Mouse (Mus musculus) kidney, embryonic 15.5 days (tissue): ENCODE data around the gene Naa20. TPM values are rescaled to one million over a fixed set of nuclear protein-coding genes. Genes with fewer than 3 reads are reported as not detected.
"Not testable (repeated sequence)": the region's sequence is repeated elsewhere in the genome, so short reads cannot be mapped to it uniquely, and the experiment has no call there.

Experiments used
- ATAC-seq: fragments of 200-750 bp; cut with Nextera tagmentation; replicated peaks from 2 replicates; pipeline ENCODE4 v1.8.0; 2017; ENCODE audit warnings: moderate TSS enrichment; ENCODE audit not compliant: low FRiP score
- H3K27ac ChIP-seq: fragments of 300-500 bp; sonication (generic); 2 replicates; pipeline ENCODE4 v1.5.1; 2015; ENCODE audit warnings: mild to moderate bottlenecking, inconsistent platforms
- H3K27me3 ChIP-seq: fragments of 300-500 bp; sonication (generic); 2 replicates; pipeline ENCODE4 v1.6.1; 2015; ENCODE audit warnings: inconsistent platforms
- H3K36me3 ChIP-seq: fragments of 300-500 bp; sonication (generic); 2 replicates; pipeline ENCODE4 v1.6.1; 2015; ENCODE audit warnings: inconsistent platforms
- H3K4me1 ChIP-seq: fragments of 300-500 bp; sonication (generic); 2 replicates; pipeline ENCODE4 v1.6.1; 2015; ENCODE audit warnings: inconsistent platforms
- H3K4me2 ChIP-seq: fragments of 300-500 bp; sonication (generic); 2 replicates; pipeline ENCODE4 v1.6.1; 2015; ENCODE audit warnings: moderate library complexity, mild to moderate bottlenecking, inconsistent platforms
- H3K4me3 ChIP-seq: fragments of 300-500 bp; sonication (generic); replicated peaks from 2 replicates; pipeline ENCODE4 v1.5.1; 2015; ENCODE audit warnings: mild to moderate bottlenecking, inconsistent platforms
- H3K9ac ChIP-seq: fragments of 300-500 bp; sonication (generic); 2 replicates; pipeline ENCODE4 v1.6.1; 2015; ENCODE audit warnings: mild to moderate bottlenecking, inconsistent platforms
- H3K9me3 ChIP-seq: fragments of 300-500 bp; sonication (generic); replicated peaks from 2 replicates; pipeline ENCODE4 v1.6.1; 2016; ENCODE audit warnings: inconsistent platforms
- WGBS: fragments of 180-500 bp; shearing (Covaris S2); methylation state at CpG from one replicate; pipeline ENCODE4 v1.1.7; 2015; ENCODE audit warnings: mixed read lengths; 5-methylcytosine and 5-hydroxymethylcytosine counted together
- polyA plus RNA-seq: library from polyadenylated mRNA; unstranded; fragments of >200 nt; fragmentation: Nextera tagmentation; extraction: Ambion mirVana; gene quantifications from 2 replicates; pipeline ENCODE4 v1.2.1, GENCODE M21; 2015

The Naa20 gene
- polyA plus RNA-seq, 1 experiment from 2014 or later, result 163 TPM

GRCm38 (mm10) chr2:145888766-145889480, 13.0 kb upstream of the Naa20 start:
- H3K4me1 ChIP-seq, result peaks cover 36% of the 10 kb centered on the region
- no peak overlapping the region for H3K9ac ChIP-seq
- H3K27ac ChIP-seq, result peak overlapping the region; percentile 85
- no peak overlapping the region for H3K4me2 ChIP-seq
- H3K9me3 ChIP-seq, result no peaks in the 10 kb centered on the region
- peak; percentile 19; the same call in 1 of the 2 replicates for ATAC-seq
- no peak overlapping the region for H3K4me3 ChIP-seq
- peaks cover 31% of the 10 kb centered on the region; the same call in 1 of the 2 replicates for H3K36me3 ChIP-seq
- 42% methylated on average over 6 of the region's 6 CpGs for WGBS
- H3K27me3 ChIP-seq, result no peaks in the 10 kb centered on the region

GRCm38 (mm10) chr2:145890571-145890970, 11.3 kb upstream of the Naa20 start:
- peaks cover 20% of the 10 kb centered on the region; the same call in 1 of the 2 replicates for H3K36me3 ChIP-seq
- 89% methylated on average over 2 of the region's 2 CpGs for WGBS
- no peak overlapping the region for H3K9ac ChIP-seq
- H3K27ac ChIP-seq, result no peak overlapping the region
- no peak overlapping the region for H3K4me3 ChIP-seq
- H3K4me1 ChIP-seq, result peaks cover 19% of the 10 kb centered on the region
- no peak for ATAC-seq
- no peaks in the 10 kb centered on the region for H3K9me3 ChIP-seq
- H3K27me3 ChIP-seq, result no peaks in the 10 kb centered on the region
- H3K4me2 ChIP-seq, result no peak overlapping the region

- no peaks in the 10 kb centered on the region for H3K36me3 ChIP-seq
- no peak for ATAC-seq
- over 99% methylated on average over 6 of the region's 6 CpGs for WGBS
- no peak overlapping the region for H3K4me2 ChIP-seq
- H3K4me3 ChIP-seq, result no peak overlapping the region
- H3K27ac ChIP-seq, result no peak overlapping the region
- no peak overlapping the region for H3K9ac ChIP-seq
- peaks cover 2% of the 10 kb centered on the region; the same call in 1 of the 2 replicates for H3K4me1 ChIP-seq
- no peaks in the 10 kb centered on the region for H3K9me3 ChIP-seq
- H3K27me3 ChIP-seq, result no peaks in the 10 kb centered on the region
Measured at GRCm38 (mm10) chr2:145893756-145894155, 8.1 kb upstream of the Naa20 start.

- ATAC-seq, result no peak
- H3K4me2 ChIP-seq, result no peak overlapping the region
- no peaks in the 10 kb centered on the region for H3K9me3 ChIP-seq
- H3K4me1 ChIP-seq, result no peaks in the 10 kb centered on the region
- H3K27ac ChIP-seq, result no peak overlapping the region
- H3K9ac ChIP-seq, result no peak overlapping the region
- WGBS, result 73% methylated on average over 9 of the region's 9 CpGs
- no peaks in the 10 kb centered on the region for H3K27me3 ChIP-seq
- no peaks in the 10 kb centered on the region for H3K36me3 ChIP-seq
- H3K4me3 ChIP-seq, result no peak overlapping the region
Measured at GRCm38 (mm10) chr2:145898106-145898505, 3.8 kb upstream of the Naa20 start.

- ATAC-seq, H3K9me3 ChIP-seq, H3K27ac ChIP-seq, H3K4me3 ChIP-seq, H3K36me3 ChIP-seq, H3K4me2 ChIP-seq, H3K9ac ChIP-seq, H3K27me3 ChIP-seq: not testable (repeated sequence)
- H3K4me1 ChIP-seq, result peaks cover 15% of the 10 kb centered on the region
- WGBS, result 73% methylated on average over 8 of the region's 8 CpGs
Measured at GRCm38 (mm10) chr2:145900318-145900717, 1.6 kb upstream of the Naa20 start.

- Histone ChIP-seq H3K27ac (peak overlapping the region; percentile 97), H3K27me3 (no peaks in the 10 kb centered on the region), H3K9ac (peak overlapping the region; percentile 92), H3K36me3 (peaks cover 15% of the 10 kb centered on the region), H3K4me3 (peak overlapping the region; percentile 99), H3K4me2 (peak overlapping the region; percentile 66), H3K4me1 (peaks cover 19% of the 10 kb centered on the region), H3K9me3 (no peaks in the 10 kb centered on the region)
- ATAC-seq, result peak; percentile 97
- WGBS, result under 1% methylated on average over 68 of the region's 68 CpGs
Measured at GRCm38 (mm10) chr2:145903061-145903901, 1.4 kb downstream of the Naa20 start.

GRCm38 (mm10) chr2:145903983-145904616, 2.2 kb downstream of the Naa20 start:
- H3K27me3 ChIP-seq, result no peaks in the 10 kb centered on the region
- peak overlapping the region; percentile 45 for H3K27ac ChIP-seq
- ATAC-seq, result no peak
- H3K4me2 ChIP-seq, result peak overlapping the region; percentile 66
- no peaks in the 10 kb centered on the region for H3K9me3 ChIP-seq
- 20% methylated on average over 12 of the region's 12 CpGs for WGBS
- H3K4me1 ChIP-seq, result peaks cover 19% of the 10 kb centered on the region
- peak overlapping the region; percentile 99 for H3K4me3 ChIP-seq
- H3K9ac ChIP-seq, result peak overlapping the region; percentile 92
- peaks cover 23% of the 10 kb centered on the region for H3K36me3 ChIP-seq

- WGBS, result 82% methylated on average over 6 of the region's 6 CpGs
- no peaks in the 10 kb centered on the region for H3K27me3 ChIP-seq
- no peaks in the 10 kb centered on the region for H3K9me3 ChIP-seq
- peaks cover 19% of the 10 kb centered on the region for H3K4me1 ChIP-seq
- H3K9ac ChIP-seq, result no peak overlapping the region
- H3K4me3 ChIP-seq, result no peak overlapping the region
- no peak for ATAC-seq
- H3K27ac ChIP-seq, result no peak overlapping the region
- peak overlapping the region; percentile 66; the same call in 1 of the 2 replicates for H3K4me2 ChIP-seq
- peaks cover 32% of the 10 kb centered on the region for H3K36me3 ChIP-seq
Measured at GRCm38 (mm10) chr2:145905156-145905555, 3.3 kb downstream of the Naa20 start.

- H3K9ac ChIP-seq, H3K4me3 ChIP-seq, H3K27me3 ChIP-seq, H3K27ac ChIP-seq, H3K4me2 ChIP-seq, H3K9me3 ChIP-seq, ATAC-seq: not testable (repeated sequence)
- H3K4me1 ChIP-seq, result peaks cover 19% of the 10 kb centered on the region
- 52% methylated on average over 4 of the region's 4 CpGs for WGBS
- peaks cover 39% of the 10 kb centered on the region for H3K36me3 ChIP-seq
Measured at GRCm38 (mm10) chr2:145905884-145906283, 4.0 kb downstream of the Naa20 start.

GRCm38 (mm10) chr2:145920941-145921650, 19.2 kb downstream of the Naa20 start:
- ATAC-seq, result no peak
- Histone ChIP-seq H3K9me3 (no peaks in the 10 kb centered on the region), H3K27me3 (no peaks in the 10 kb centered on the region), H3K9ac (no peak overlapping the region), H3K4me3 (no peak overlapping the region), H3K4me2 (no peak overlapping the region), H3K4me1 (no peaks in the 10 kb centered on the region), H3K27ac (no peak overlapping the region), H3K36me3 (peaks cover 95% of the 10 kb centered on the region)
- WGBS, result 81% methylated on average over 8 of the region's 8 CpGs

GRCm38 (mm10) chr2:145934339-145935231, 32.7 kb downstream of the Naa20 start, which contains the start of the genes Cfap61 and Crnkl1:
Cfap61 (plus strand) TSS chr2:145934784.
Crnkl1 (minus strand) TSS chr2:145935014.
- peak; percentile 98 for ATAC-seq
- Histone ChIP-seq H3K4me2 (peak within 1 kb of the TSS; percentile 80), H3K4me1 (peaks cover 8% of the 10 kb centered on the region), H3K27ac (no peak within 1 kb of the TSS), H3K27me3 (no peaks in the 10 kb centered on the region), H3K4me3 (peak within 1 kb of the TSS; percentile 87), H3K36me3 (peaks cover 29% of the 10 kb centered on the region), H3K9me3 (no peaks in the 10 kb centered on the region), H3K9ac (peak within 1 kb of the TSS; percentile 59)
- under 1% methylated on average over 61 of the region's 61 CpGs for WGBS
